Mouse (Mus musculus) G1E (cell line): ENCODE measurements around the gene Rpl36-ps4.

Experiments used
- CTCF ChIP-seq: IDR thresholded peaks from 2 replicates; pipeline ENCODE4 v1.5.1; 2012; ENCODE audit warnings: low read depth, low read length, inconsistent platforms, mixed read lengths
- GATA1 ChIP-seq: IDR thresholded peaks from 2 replicates; pipeline ENCODE4 v1.6.1; 2012; ENCODE audit warnings: borderline replicate concordance, low read length, inconsistent platforms, mixed read lengths
- GATA2 ChIP-seq: IDR thresholded peaks from 2 replicates; pipeline ENCODE4 v1.6.1; 2012; ENCODE audit warnings: low read depth, low read length, inconsistent platforms, borderline replicate concordance
- POLR2AphosphoS5 ChIP-seq: IDR thresholded peaks from 2 replicates; pipeline ENCODE4 v1.6.1; 2012; ENCODE audit warnings: low read depth, low read length, inconsistent platforms; ENCODE audit not compliant: insufficient replicate concordance
- TAL1 ChIP-seq: conservative IDR thresholded peaks from 2 replicates; pipeline ENCODE4 v1.6.1; 2012; ENCODE audit warnings: low read depth, low read length, inconsistent platforms, mixed read lengths

- no peak for TF ChIP-seq CTCF
- no peak for TF ChIP-seq TAL1
- TF ChIP-seq GATA1, result no peak
- TF ChIP-seq POLR2AphosphoS5, result no peak
- no peak for TF ChIP-seq GATA2
Observed at GRCm38 (mm10) chr17:87877207-87878073, 43.3 kb upstream of the Rpl36-ps4 start.
